Mouse (Mus musculus): ENCODE measurements at regions not wholly inside any gene's neighbourhood (a gene's known extent, or its start where the extent isn't known, plus 50 kb on each side); places are given as distances from the start of the nearest gene placed in this dataset.

- CTCF ChIA-PET = no interaction called here
Observed at GRCm38 (mm10) chr12:15741219-15741618, 75.5 kb downstream of the Trib2 start.

GRCm38 (mm10) chr12:15738989-15739388 lies 77.7 kb downstream of the Trib2 start:
- CTCF ChIA-PET = no interaction called here

DNA sequence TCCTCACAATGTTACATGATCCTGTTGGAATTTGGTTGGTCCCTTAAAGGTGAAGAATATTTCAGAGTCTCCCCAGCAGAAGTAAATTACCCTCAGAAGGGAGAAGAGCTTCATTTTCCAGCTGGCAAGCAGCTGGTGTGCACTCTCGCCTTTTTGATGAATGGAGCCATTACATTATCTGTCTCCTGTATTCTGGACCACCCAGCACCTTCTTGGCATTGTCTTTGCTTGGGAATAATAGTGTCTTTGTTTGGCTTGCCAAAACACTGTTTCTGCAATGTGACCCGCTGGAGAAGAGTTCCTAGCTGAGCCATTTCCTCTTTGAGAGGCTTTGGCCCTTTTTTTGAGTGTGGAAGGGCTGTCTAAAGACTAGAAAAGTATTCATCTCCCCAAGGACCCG lies 85.5 kb downstream of the Trib2 start:
- CTCF ChIA-PET = no interaction called here

- CTCF ChIA-PET = no interaction called here
Observed at GRCm38 (mm10) chr12:15729696-15730095, 87.0 kb downstream of the Trib2 start.

DNA sequence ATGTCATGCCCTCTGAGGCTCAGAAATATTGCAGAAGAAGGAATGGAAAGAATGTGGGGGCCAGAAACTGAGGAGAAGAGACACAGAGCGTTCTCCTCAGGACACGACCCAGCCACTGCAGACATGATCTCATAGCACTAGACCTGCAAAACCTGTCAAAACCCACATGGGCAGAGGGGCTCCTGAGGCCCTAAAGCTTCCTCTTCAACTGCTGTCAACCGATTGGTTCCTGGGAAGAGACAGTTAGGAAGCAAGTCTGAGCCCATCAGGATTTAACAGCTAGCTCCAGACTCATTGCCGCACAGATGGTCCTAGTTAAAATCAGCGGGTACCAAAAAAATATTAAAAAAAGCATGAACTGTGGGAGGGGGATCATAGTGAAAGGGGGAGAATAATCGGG lies 93.2 kb downstream of the Trib2 start:
- CTCF ChIA-PET = no interaction called here

GRCm38 (mm10) chr12:15722161-15722560 lies 94.6 kb downstream of the Trib2 start:
- CTCF ChIA-PET = no interaction called here

GRCm38 (mm10) chr12:15720171-15720570 lies 96.6 kb downstream of the Trib2 start:
- CTCF ChIA-PET = no interaction called here

- CTCF ChIA-PET = no interaction called here
Observed at GRCm38 (mm10) chr12:15718827-15719226, 97.9 kb downstream of the Trib2 start.

DNA sequence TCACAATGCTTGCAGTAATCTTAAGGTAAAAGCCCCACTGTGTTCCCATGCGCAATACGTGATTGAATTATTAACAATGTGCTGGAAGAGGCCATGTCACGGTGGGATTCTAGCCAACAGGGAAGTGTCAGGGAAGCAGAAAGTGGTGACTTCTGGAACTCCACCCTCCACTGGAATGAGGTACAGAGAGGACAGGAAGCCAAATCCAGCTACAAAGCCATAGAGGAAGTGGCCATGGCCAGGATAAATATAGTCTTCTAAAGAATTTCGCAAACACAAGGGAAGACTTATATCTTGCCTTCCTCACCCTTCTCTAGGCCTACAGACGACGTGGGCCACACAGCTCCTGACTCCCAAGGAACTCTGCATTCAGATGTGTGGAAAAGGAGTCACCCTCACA lies 98.7 kb downstream of the Trib2 start:
- CTCF ChIA-PET = no interaction called here

GRCm38 (mm10) chr12:15717342-15717741 lies 99.4 kb downstream of the Trib2 start:
- CTCF ChIA-PET = no interaction called here

DNA sequence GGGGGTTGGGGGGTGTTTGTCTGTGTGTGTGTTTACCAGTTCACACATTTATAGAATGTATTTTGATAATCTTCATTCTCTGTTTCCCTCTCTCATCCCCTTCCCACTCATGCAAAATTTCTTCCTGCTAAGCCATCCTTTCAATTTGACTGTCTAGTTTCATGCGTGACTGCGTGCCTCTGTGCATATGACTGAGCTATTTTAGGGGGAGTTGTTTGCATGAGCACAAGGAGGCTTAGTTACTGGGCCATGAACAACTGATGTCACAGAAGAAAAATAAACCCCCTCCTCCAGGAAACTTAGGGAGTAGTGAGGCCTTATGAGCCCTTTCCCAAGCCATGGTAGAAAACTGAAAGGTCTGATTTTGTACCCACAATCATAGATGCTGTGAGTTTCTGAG lies 103.1 kb downstream of the Trib2 start:
- CTCF ChIA-PET = no interaction called here

DNA sequence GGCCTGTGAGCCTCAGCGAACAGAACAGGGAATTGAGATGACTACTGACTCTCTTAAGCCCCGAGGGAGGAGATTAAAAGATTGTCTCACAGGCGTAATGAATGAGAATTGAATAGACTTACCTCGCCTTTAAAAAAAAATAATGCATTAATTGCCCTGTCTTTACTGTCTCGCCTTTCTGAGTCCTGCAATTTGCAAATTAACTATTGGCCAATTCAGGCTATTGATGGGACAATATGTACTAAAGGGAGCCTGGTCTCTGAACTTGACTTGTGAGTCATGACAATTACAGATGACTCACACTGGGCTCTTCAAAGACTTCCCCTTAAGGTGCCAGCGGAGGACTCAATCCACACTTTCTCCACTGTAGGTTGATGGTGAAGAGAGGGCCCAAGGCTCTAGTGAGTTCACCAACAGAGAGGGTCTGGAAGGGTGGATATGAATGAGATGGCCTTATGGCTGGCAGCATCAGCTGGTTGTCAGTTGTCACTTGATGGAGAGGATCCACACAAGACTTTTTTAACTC lies 109.1 kb downstream of the Trib2 start:
- CTCF ChIA-PET = no interaction called here

- CTCF ChIA-PET = no interaction called here
Observed at GRCm38 (mm10) chr12:15704412-15704811, 112.3 kb downstream of the Trib2 start.

- CTCF ChIA-PET = no interaction called here
Observed at GRCm38 (mm10) chr12:15702137-15702536, 114.6 kb downstream of the Trib2 start.

DNA sequence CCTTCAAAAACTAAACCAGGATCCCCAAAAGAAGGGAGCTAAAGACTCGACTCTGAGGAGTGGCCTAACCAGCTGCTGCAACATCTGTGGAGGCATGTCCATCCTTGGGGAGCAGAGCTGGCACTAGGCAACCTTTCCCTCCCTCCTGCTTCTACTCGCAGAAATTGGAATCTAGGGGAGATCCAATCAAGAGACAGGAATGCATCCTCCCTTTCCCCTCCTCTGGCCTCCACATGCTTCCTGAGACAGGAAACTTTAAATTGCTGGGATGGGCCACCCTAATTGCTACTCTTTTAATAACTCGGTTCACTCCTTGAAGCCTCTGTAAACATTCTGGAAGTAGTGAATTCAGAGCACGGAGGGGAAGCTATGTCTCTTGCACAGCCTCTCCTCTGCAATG lies 117.9 kb downstream of the Trib2 start:
- CTCF ChIA-PET = interaction anchor here (0.7 kb wide), 1 partner anchor 14 kb away, joined by 4 read pairs; no protein-coding TSS in a partner anchor

- CTCF ChIA-PET = no interaction called here
Observed at GRCm38 (mm10) chr12:15698042-15698771, 118.5 kb downstream of the Trib2 start.

GRCm38 (mm10) chr12:15688342-15688741 lies 128.4 kb downstream of the Trib2 start:
- CTCF ChIA-PET = interaction anchor here (0.6 kb wide), 1 partner anchor 1325 kb away, joined by 3 read pairs; no protein-coding TSS in a partner anchor

DNA sequence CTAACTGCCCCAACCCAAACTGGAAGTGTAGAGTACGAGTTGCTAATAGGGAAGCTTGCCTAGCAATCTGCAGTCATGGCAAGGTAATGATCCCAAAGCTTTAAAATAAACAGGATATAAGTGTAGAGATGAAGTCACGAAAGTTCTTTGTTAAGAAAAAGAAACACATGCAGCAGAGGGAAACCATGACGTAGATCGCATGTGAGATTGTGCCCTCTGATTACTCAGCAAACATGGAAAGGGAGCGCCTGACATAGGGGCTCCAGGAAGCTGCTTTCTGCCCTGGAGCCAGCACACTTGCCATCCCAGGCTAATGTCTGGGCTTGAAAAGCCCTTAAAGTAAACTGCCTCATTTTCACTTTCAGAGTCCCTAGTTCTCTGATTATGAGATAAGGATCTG lies 132.4 kb downstream of the Trib2 start:
- CTCF ChIA-PET = no interaction called here

GRCm38 (mm10) chr12:15681678-15682355 lies 134.9 kb downstream of the Trib2 start:
- CTCF ChIA-PET = no interaction called here

GRCm38 (mm10) chr12:15676127-15676526 lies 140.6 kb downstream of the Trib2 start:
- CTCF ChIA-PET = no interaction called here

DNA sequence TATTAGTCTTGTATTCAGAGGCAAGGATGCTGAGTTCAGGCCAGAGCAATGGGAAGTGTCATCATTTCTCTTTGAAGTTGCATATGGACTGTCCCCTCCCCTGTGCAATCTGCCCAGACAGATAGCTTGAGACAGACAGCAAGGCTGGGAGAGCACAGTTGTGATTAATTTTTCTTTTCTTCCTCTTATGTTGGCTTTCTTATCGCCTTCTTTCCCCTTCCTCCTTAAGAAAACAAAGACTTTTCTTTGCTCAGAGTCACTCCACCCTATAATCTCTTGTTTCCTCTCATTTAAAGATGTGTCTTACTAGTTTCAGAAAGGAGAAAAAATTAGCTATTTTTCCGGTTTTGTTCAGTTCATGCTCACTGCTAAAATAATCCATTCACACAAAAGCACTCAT lies 157.0 kb downstream of the Trib2 start:
- CTCF ChIA-PET = no interaction called here

DNA sequence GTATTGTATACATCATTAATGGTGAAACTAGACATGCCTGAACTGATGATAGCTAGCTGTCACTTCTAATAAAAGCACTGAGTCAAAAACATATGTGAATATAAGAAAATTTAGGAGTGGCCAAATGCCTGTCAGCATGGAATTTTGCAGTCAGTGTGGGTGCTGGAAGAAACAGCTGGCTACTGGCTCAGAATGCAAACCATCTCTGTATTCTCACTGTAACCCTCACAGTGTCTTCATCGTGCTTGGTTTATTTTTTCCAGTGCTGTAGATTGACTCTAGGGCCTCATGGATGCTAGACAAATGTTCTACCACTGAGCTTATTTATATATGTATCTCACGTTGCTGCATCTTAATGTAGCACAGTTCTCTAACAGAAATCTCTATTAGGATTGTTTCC lies 157.4 kb downstream of the Trib2 start:
- CTCF ChIA-PET = no interaction called here

DNA sequence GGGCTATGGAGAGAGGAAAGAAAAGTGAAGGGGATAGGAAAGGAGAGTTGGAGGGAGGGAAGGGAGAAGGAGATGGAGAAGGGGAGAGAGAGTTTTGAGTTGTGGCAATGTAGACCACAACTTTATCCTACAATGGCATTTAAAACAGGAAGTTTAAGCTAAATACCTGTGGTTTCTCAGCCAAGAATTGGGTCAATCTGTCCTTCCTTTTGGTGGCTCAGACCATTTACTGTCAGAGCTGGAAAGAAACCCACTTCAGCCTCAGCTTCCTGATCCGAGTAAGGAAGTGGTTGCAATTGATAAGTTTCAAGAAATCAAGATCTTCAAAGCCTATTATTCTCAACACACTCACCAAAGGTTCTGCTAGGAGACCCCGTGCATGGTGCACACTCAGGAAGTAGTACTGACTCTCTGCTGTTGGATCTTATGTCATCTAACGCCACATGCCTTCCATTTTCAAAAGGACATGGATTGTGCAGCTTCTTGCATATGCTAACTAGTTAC lies 158.9 kb downstream of the Trib2 start:
- CTCF ChIA-PET = no interaction called here

All from spleen, embryonic (tissue).